Mouse (Mus musculus) heart, postnatal 14 days (tissue): ENCODE results near the gene Olfr1419. TPM values are rescaled to one million over a fixed set of nuclear protein-coding genes. Genes with fewer than 3 reads are reported as not detected.
"Not testable (repeated sequence)": the region's sequence is repeated elsewhere in the genome, so short reads cannot be mapped to it uniquely, and the experiment has no call there.

Experiments
- DNase-seq, 2 experiments: peaks; one replicate each; pipeline ENCODE4 v3.0.0; 2021 to 2022
- intact Hi-C: fragments of 180-260 bp; cut with DNase I; formaldehyde crosslinking; loops from one replicate; pipeline ENCODE4 v1.15.1; 2025
- long read RNA-seq, 2 experiments: library from polyadenylated mRNA; stranded (forward); transcript quantifications; one replicate each; pipeline ENCODE4 v2.0.0; 2021
- total RNA-seq, 2 experiments: library from RNA; stranded (reverse); gene quantifications; 2 replicates each; pipeline ENCODE4 v1.2.3; 2021

The Olfr1419 gene
- total RNA-seq, result not detected
- long read RNA-seq, experiment 1, result 0 reads
- long read RNA-seq, experiment 2, result 0 reads

- intact Hi-C loops, result no loop called here
- DNase-seq, result no peak
Observed at GRCm38 (mm10) chr19:11875006-11875405, at the start of gene Olfr1419. TSS of gene Olfr1419 (minus strand) at chr19:11875106.

GRCm38 (mm10) chr19:11922515-11922914 is 47.6 kb upstream of the Olfr1419 start:
- intact Hi-C loops, DNase-seq: not testable (repeated sequence)

GRCm38 (mm10) chr19:11922068-11922467 is 47.2 kb upstream of the Olfr1419 start:
- no peak for DNase-seq
- intact Hi-C loops, result no loop called here

- intact Hi-C loops, result loop anchor here (5.0 kb wide), 1 partner anchor 139 kb away; no protein-coding TSS in a partner anchor
- DNase-seq, result peak in 1 of 2 experiments; percentile 9
Observed at GRCm38 (mm10) chr19:11915804-11916203, 40.9 kb upstream of the Olfr1419 start.

GRCm38 (mm10) chr19:11912533-11913121 is 37.7 kb upstream of the Olfr1419 start:
- intact Hi-C loops, result loop anchor here (5.0 kb wide), 4 partner anchors 55 to 1025 kb away; partner anchors contain the start of genes Osbp and Stx3
- DNase-seq, result peak; percentile 68 to 70

- peak; percentile 98 to 99 for DNase-seq
- intact Hi-C loops, result loop anchor here (5.0 kb wide), 4 partner anchors 55 to 1025 kb away; partner anchors contain the start of genes Osbp and Stx3
Observed at GRCm38 (mm10) chr19:11912037-11912532, 37.2 kb upstream of the Olfr1419 start, which contains the start of gene Patl1. TSS of gene Patl1 (plus strand) at chr19:11912399.

GRCm38 (mm10) chr19:11911603-11912002 is 36.7 kb upstream of the Olfr1419 start:
- intact Hi-C loops, result loop anchor here (5.0 kb wide), 4 partner anchors 56 to 1024 kb away; partner anchors contain the start of genes Osbp and Stx3
- peak; percentile 41 to 53 for DNase-seq

- DNase-seq, result no peak
- intact Hi-C loops, result loop anchor here (5.0 kb wide), 4 partner anchors 56 to 1024 kb away; partner anchors contain the start of genes Osbp and Stx3
Observed at GRCm38 (mm10) chr19:11911021-11911420, 36.1 kb upstream of the Olfr1419 start.

- intact Hi-C loops, result no loop called here
- DNase-seq, result no peak
Observed at GRCm38 (mm10) chr19:11886265-11886664, 11.4 kb upstream of the Olfr1419 start, which contains the start of gene Olfr1420. TSS of gene Olfr1420 (plus strand) at chr19:11886565.

GRCm38 (mm10) chr19:11878404-11878803 is 3.5 kb upstream of the Olfr1419 start:
- DNase-seq, intact Hi-C loops: not testable (repeated sequence)

GRCm38 (mm10) chr19:11867837-11868236 is 7.1 kb downstream of the Olfr1419 start:
- intact Hi-C loops, result no loop called here
- DNase-seq, result no peak

GRCm38 (mm10) chr19:11860966-11861365 is 13.9 kb downstream of the Olfr1419 start, which contains the start of gene Olfr1418:
TSS of gene Olfr1418 (minus strand) at chr19:11861066.
- intact Hi-C loops, result no loop called here
- no peak for DNase-seq

GRCm38 (mm10) chr19:11856506-11856905 is 18.4 kb downstream of the Olfr1419 start:
- intact Hi-C loops, result no loop called here
- no peak for DNase-seq

- no peak for DNase-seq
- intact Hi-C loops, result no loop called here
Observed at GRCm38 (mm10) chr19:11854821-11855220, 20.1 kb downstream of the Olfr1419 start.

GRCm38 (mm10) chr19:11852652-11853051 is 22.3 kb downstream of the Olfr1419 start:
- no peak for DNase-seq
- intact Hi-C loops, result no loop called here

- intact Hi-C loops, result no loop called here
- DNase-seq, result no peak
Observed at GRCm38 (mm10) chr19:11846333-11846732, 28.6 kb downstream of the Olfr1419 start.

- DNase-seq, result no peak
- intact Hi-C loops, result no loop called here
Observed at GRCm38 (mm10) chr19:11839119-11839518, 35.8 kb downstream of the Olfr1419 start, which contains the start of gene Olfr1417. TSS of gene Olfr1417 (minus strand) at chr19:11839219.

GRCm38 (mm10) chr19:11823346-11824065 is 51.4 kb downstream of the Olfr1419 start:
- intact Hi-C loops, result no loop called here
- DNase-seq, result no peak

GRCm38 (mm10) chr19:11820211-11820610 is 54.7 kb downstream of the Olfr1419 start:
- intact Hi-C loops, result loop anchor here (1.0 kb wide), 1 partner anchor 43 kb away; no protein-coding TSS in a partner anchor
- DNase-seq, result no peak

- intact Hi-C loops, result loop anchor here (1.0 to 5.0 kb wide), 3 partner anchors 42 to 188 kb away; partner anchors contain the start of gene Patl1
- DNase-seq, result peak; percentile 86 to 89
Observed at GRCm38 (mm10) chr19:11819800-11820199, 55.1 kb downstream of the Olfr1419 start.
